Mouse (Mus musculus): Measurements from ENCODE around the gene H2al1c. TPM values are rescaled to one million over a fixed set of nuclear protein-coding genes. Genes with fewer than 3 reads are reported as not detected.
"Not testable (repeated sequence)": the region's sequence is repeated elsewhere in the genome, so short reads cannot be mapped to it uniquely, and the experiment has no call there.

H2al1c gene
- polyA plus RNA-seq, 1 experiment from 2014 or later, result not detected

DNA sequence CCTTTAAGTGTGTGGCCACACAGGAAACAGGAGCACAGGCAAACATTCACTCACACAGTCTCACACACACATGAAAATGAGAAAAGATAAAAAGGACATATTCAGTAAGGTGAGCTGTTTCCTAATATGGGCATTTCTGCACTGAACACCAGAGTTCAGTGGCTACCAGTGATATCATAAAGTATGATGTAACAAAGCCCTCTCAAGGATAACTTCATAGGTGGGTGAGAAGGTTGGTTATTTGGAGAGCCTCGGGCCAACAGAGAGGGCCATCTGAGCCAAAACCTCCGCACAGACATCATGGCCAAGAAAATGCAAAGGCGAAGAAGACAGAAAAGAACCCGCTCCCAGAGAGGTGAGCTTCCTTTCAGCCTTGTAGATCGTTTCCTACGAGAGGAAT lies 9.4 kb downstream of the H2al1c start, which contains the start of gene H2al1f:
Gene H2al1f (plus strand): TSS at position 301 of the 400 bp plus-strand sequence.
- no CpG with 5 or more reads among the region's 6 CpGs for WGBS
- H3K4me3 ChIP-seq; H3K9ac ChIP-seq (replicated peaks); H3K4me1 ChIP-seq; H3K9me3 ChIP-seq; H3K4me2 ChIP-seq (replicated peaks); H3K27me3 ChIP-seq; H3K36me3 ChIP-seq; H3K27ac ChIP-seq (replicated peaks); ATAC-seq (ENCODE audit: low FRiP score, low read depth): not testable (repeated sequence)

DNA sequence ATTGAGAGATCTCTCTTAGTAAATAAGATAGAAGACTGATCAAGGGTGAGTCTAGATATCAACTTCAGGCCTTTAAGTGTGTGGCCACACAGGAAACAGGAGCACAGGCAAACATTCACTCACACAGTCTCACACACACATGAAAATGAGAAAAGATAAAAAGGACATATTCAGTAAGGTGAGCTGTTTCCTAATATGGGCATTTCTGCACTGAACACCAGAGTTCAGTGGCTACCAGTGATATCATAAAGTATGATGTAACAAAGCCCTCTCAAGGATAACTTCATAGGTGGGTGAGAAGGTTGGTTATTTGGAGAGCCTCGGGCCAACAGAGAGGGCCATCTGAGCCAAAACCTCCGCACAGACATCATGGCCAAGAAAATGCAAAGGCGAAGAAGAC lies 12.5 kb downstream of the H2al1c start, which contains the start of gene H2al1g:
Gene H2al1g (plus strand): TSS at position 301 of the 400 bp plus-strand sequence.
- H3K4me2 ChIP-seq (replicated peaks); ATAC-seq (ENCODE audit: low FRiP score, low read depth); H3K9me3 ChIP-seq; H3K4me3 ChIP-seq; H3K27ac ChIP-seq (replicated peaks); H3K27me3 ChIP-seq; H3K9ac ChIP-seq (replicated peaks); H3K36me3 ChIP-seq; H3K4me1 ChIP-seq: not testable (repeated sequence)
- WGBS, result no CpG with 5 or more reads among the region's 3 CpGs

DNA sequence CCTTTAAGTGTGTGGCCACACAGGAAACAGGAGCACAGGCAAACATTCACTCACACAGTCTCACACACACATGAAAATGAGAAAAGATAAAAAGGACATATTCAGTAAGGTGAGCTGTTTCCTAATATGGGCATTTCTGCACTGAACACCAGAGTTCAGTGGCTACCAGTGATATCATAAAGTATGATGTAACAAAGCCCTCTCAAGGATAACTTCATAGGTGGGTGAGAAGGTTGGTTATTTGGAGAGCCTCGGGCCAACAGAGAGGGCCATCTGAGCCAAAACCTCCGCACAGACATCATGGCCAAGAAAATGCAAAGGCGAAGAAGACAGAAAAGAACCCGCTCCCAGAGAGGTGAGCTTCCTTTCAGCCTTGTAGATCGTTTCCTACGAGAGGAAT lies 15.7 kb downstream of the H2al1c start, which contains the start of gene H2al1h:
Gene H2al1h (plus strand): TSS at position 301 of the 400 bp plus-strand sequence.
- not testable (repeated sequence) for H3K36me3 ChIP-seq; H3K9me3 ChIP-seq; ATAC-seq (ENCODE audit: low FRiP score, low read depth); H3K27me3 ChIP-seq; H3K9ac ChIP-seq (replicated peaks); H3K27ac ChIP-seq (replicated peaks); H3K4me3 ChIP-seq; H3K4me1 ChIP-seq; H3K4me2 ChIP-seq (replicated peaks)
- WGBS, result no CpG with 5 or more reads among the region's 6 CpGs

DNA sequence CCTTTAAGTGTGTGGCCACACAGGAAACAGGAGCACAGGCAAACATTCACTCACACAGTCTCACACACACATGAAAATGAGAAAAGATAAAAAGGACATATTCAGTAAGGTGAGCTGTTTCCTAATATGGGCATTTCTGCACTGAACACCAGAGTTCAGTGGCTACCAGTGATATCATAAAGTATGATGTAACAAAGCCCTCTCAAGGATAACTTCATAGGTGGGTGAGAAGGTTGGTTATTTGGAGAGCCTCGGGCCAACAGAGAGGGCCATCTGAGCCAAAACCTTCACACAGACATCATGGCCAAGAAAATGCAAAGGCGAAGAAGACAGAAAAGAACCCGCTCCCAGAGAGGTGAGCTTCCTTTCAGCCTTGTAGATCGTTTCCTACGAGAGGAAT lies 18.9 kb downstream of the H2al1c start, which contains the start of gene H2al1i:
Gene H2al1i (plus strand): TSS at position 301 of the 400 bp plus-strand sequence.
- H3K4me2 ChIP-seq (replicated peaks); H3K4me3 ChIP-seq; H3K4me1 ChIP-seq; H3K9ac ChIP-seq (replicated peaks); H3K9me3 ChIP-seq; H3K27me3 ChIP-seq; H3K36me3 ChIP-seq; ATAC-seq (ENCODE audit: low FRiP score, low read depth); H3K27ac ChIP-seq (replicated peaks): not testable (repeated sequence)
- 94% methylated on average over 2 of the region's 5 CpGs for WGBS

DNA sequence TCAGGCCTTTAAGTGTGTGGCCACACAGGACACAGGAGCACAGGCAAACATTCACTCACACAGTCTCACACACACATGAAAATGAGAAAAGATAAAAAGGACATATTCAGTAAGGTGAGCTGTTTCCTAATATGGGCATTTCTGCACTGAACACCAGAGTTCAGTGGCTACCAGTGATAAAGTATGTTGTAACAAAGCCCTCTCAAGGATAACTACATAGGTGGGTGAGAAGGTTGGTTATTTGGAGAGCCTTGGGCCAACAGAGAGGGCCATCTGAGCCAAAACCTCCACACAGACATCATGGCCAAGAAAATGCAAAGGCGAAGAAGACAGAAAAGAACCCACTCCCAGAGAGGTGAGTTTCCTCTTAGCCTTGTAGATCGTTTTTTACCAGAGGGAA lies 22.1 kb downstream of the H2al1c start, which contains the start of gene H2al1j:
Gene H2al1j (plus strand): TSS at position 301 of the 400 bp plus-strand sequence.
- not testable (repeated sequence) for H3K4me2 ChIP-seq (replicated peaks); H3K4me3 ChIP-seq; H3K27me3 ChIP-seq; H3K4me1 ChIP-seq; H3K36me3 ChIP-seq; H3K9me3 ChIP-seq; H3K27ac ChIP-seq (replicated peaks); H3K9ac ChIP-seq (replicated peaks); ATAC-seq (ENCODE audit: low FRiP score, low read depth)
- WGBS, result 95% methylated on average over 2 of the region's 2 CpGs

DNA sequence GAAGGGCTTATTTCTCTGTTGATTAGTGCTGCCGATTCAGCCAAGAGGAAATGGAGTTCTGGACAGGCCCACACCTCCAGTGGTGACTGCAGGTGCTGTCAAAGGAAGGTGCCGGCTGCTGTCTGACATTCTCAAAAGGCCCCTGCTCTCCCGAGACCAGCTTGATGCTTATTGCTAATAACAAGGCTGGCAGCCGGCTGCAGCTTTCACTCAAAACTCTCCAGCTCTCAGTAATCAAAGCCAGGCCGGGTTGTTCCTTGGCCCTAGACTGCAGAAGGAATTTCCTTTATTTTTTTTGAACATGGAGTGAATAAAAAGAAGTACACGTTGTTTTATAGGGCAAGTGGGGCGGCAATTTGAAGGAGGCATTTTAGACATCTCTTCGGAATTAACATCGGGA lies 40.3 kb downstream of the H2al1c start:
- Histone ChIP-seq H3K27ac (replicated peaks) (no peak overlapping the region), H3K27me3 (peaks cover 3% of the 10 kb centered on the region; the same call in 1 of the 2 replicates), H3K4me3 (no peak overlapping the region), H3K4me2 (replicated peaks) (no peak overlapping the region), H3K4me1 (no peaks in the 10 kb centered on the region), H3K9ac (replicated peaks) (no peak overlapping the region), H3K36me3 (no peaks in the 10 kb centered on the region), H3K9me3 (no peaks in the 10 kb centered on the region)
- no peak for ATAC-seq (ENCODE audit: low FRiP score, low read depth)
- 78% methylated on average over 9 of the region's 9 CpGs for WGBS

DNA sequence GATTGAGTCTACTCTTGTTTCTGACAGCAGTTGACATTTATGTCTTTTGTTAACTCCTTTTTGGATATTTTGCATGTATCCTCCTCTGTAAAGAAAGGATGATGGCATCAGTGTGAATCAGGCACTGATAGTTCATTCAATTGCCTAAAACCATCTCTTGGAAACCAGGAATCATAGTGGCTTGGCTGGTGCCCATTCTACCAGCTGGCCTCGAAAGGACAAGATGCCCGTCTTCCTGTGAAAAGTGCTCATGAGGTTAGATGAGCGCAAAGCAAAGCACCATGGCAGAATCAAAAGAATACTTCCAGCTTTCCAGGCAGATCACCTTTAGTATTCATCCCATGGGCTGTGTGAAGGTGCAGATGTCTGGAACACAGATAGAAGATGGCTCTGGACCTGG lies 41.3 kb downstream of the H2al1c start:
- no peak for ATAC-seq (ENCODE audit: low FRiP score, low read depth)
- 93% methylated on average over 3 of the region's 3 CpGs for WGBS
- no peak overlapping the region for H3K4me3 ChIP-seq
- no peak overlapping the region for H3K27ac ChIP-seq (replicated peaks)
- H3K4me1 ChIP-seq, result no peaks in the 10 kb centered on the region
- no peak overlapping the region for H3K9ac ChIP-seq (replicated peaks)
- H3K4me2 ChIP-seq (replicated peaks), result no peak overlapping the region
- no peaks in the 10 kb centered on the region for H3K36me3 ChIP-seq
- peaks cover 3% of the 10 kb centered on the region; the same call in 1 of the 2 replicates for H3K27me3 ChIP-seq
- no peaks in the 10 kb centered on the region for H3K9me3 ChIP-seq

Other genes starting within 250 kb of the H2al1c start
- gene H2al1a, start 6.4 kb upstream of the H2al1c start, polyA plus RNA-seq (2016; fragmentation: Nextera tagmentation; extraction: Ambion mirVana), result not detected in 2 replicates
- not detected in 2 replicates for gene H2al1b, start 3.2 kb upstream of the H2al1c start, polyA plus RNA-seq (2016; fragmentation: Nextera tagmentation; extraction: Ambion mirVana)
- gene H2al1d, start 3.2 kb downstream of the H2al1c start, polyA plus RNA-seq (2016; fragmentation: Nextera tagmentation; extraction: Ambion mirVana), result not detected in 2 replicates
- gene H2al1e, start 6.3 kb downstream of the H2al1c start, polyA plus RNA-seq (2016; fragmentation: Nextera tagmentation; extraction: Ambion mirVana), result not detected in 2 replicates
- gene H2al1f, start 9.5 kb downstream of the H2al1c start, polyA plus RNA-seq (2016; fragmentation: Nextera tagmentation; extraction: Ambion mirVana), result not detected in 2 replicates
- gene H2al1g, start 12.6 kb downstream of the H2al1c start, polyA plus RNA-seq (2016; fragmentation: Nextera tagmentation; extraction: Ambion mirVana), result not detected in 2 replicates
- gene H2al1h, start 15.8 kb downstream of the H2al1c start, polyA plus RNA-seq (2016; fragmentation: Nextera tagmentation; extraction: Ambion mirVana), result not detected in 2 replicates
- gene H2al1i, start 19.0 kb downstream of the H2al1c start, polyA plus RNA-seq (2016; fragmentation: Nextera tagmentation; extraction: Ambion mirVana), result not detected in 2 replicates
- gene H2al1j, start 22.2 kb downstream of the H2al1c start, polyA plus RNA-seq (2016; fragmentation: Nextera tagmentation; extraction: Ambion mirVana), result not detected in 2 replicates

Data from midbrain, embryonic 12.5 days (tissue).